Mouse (Mus musculus): ENCODE results near the gene Ap1g2.

The Ap1g2 gene

GRCm38 (mm10) chr14:55089199-55089947 is 17.0 kb downstream of the Ap1g2 start:
- CTCF ChIA-PET: no interaction called here

GRCm38 (mm10) chr14:55086009-55086514 is 20.3 kb downstream of the Ap1g2 start:
- CTCF ChIA-PET: no interaction called here

- CTCF ChIA-PET: no interaction called here
Observed at GRCm38 (mm10) chr14:55085324-55086008, 20.9 kb downstream of the Ap1g2 start.

GRCm38 (mm10) chr14:55083481-55083880 is 22.9 kb downstream of the Ap1g2 start:
- CTCF ChIA-PET: interaction anchor here (0.9 kb wide), 1 partner anchor 21 kb away, joined by 4 read pairs; no protein-coding TSS in a partner anchor

GRCm38 (mm10) chr14:55081105-55081504 is 25.3 kb downstream of the Ap1g2 start:
- CTCF ChIA-PET: no interaction called here

GRCm38 (mm10) chr14:55079214-55079970 is 27.0 kb downstream of the Ap1g2 start:
- CTCF ChIA-PET: interaction anchor here (0.6 to 0.9 kb wide), 3 partner anchors 21 to 57 kb away, joined by 3 to 5 read pairs (median 3); no protein-coding TSS in a partner anchor

GRCm38 (mm10) chr14:55078366-55078989 is 27.9 kb downstream of the Ap1g2 start:
- CTCF ChIA-PET: interaction anchor here (0.9 kb wide), 1 partner anchor 20 kb away, joined by 3 read pairs; no protein-coding TSS in a partner anchor

- CTCF ChIA-PET: no interaction called here
Observed at GRCm38 (mm10) chr14:55077481-55078365, 28.7 kb downstream of the Ap1g2 start.

- CTCF ChIA-PET: no interaction called here
Observed at GRCm38 (mm10) chr14:55076956-55077355, 29.4 kb downstream of the Ap1g2 start.

- CTCF ChIA-PET: interaction anchor here (0.6 kb wide), 1 partner anchor 49 kb away, joined by 7 read pairs; no protein-coding TSS in a partner anchor
Observed at GRCm38 (mm10) chr14:55076224-55076623, 30.2 kb downstream of the Ap1g2 start.

GRCm38 (mm10) chr14:55074416-55074815 is 32.0 kb downstream of the Ap1g2 start:
- CTCF ChIA-PET: no interaction called here

- CTCF ChIA-PET: no interaction called here
Observed at GRCm38 (mm10) chr14:55071756-55072155, 34.6 kb downstream of the Ap1g2 start.

GRCm38 (mm10) chr14:55066042-55066441 is 40.4 kb downstream of the Ap1g2 start:
- CTCF ChIA-PET: interaction anchor here (1.1 kb wide), 1 partner anchor 32 kb away, joined by 4 read pairs; no protein-coding TSS in a partner anchor

- CTCF ChIA-PET: no interaction called here
Observed at GRCm38 (mm10) chr14:55065391-55065790, 41.0 kb downstream of the Ap1g2 start.

GRCm38 (mm10) chr14:55064481-55065370 is 41.7 kb downstream of the Ap1g2 start:
- CTCF ChIA-PET: no interaction called here

- CTCF ChIA-PET: no interaction called here
Observed at GRCm38 (mm10) chr14:55063581-55064381, 42.6 kb downstream of the Ap1g2 start.

- CTCF ChIA-PET: no interaction called here
Observed at GRCm38 (mm10) chr14:55063117-55063516, 43.3 kb downstream of the Ap1g2 start.

- CTCF ChIA-PET: no interaction called here
Observed at GRCm38 (mm10) chr14:55062626-55063025, 43.8 kb downstream of the Ap1g2 start.

GRCm38 (mm10) chr14:55061845-55062244 is 44.5 kb downstream of the Ap1g2 start:
- CTCF ChIA-PET: no interaction called here
